Mouse (Mus musculus) embryo, embryonic 11 days (tissue): ENCODE data around the gene AC131692.1.
A peak's percentile ranks its signal among the peaks of the same experiment; 100 is the strongest.

Source experiments
- DNase-seq: peaks from one replicate; pipeline ENCODE4 v3.0.0-alpha.2; 2015

Gene AC131692.1

GRCm38 (mm10) chr19:6068951-6069350, 25.3 kb upstream of the AC131692.1 start:
- DNase-seq, result no peak

DNA sequence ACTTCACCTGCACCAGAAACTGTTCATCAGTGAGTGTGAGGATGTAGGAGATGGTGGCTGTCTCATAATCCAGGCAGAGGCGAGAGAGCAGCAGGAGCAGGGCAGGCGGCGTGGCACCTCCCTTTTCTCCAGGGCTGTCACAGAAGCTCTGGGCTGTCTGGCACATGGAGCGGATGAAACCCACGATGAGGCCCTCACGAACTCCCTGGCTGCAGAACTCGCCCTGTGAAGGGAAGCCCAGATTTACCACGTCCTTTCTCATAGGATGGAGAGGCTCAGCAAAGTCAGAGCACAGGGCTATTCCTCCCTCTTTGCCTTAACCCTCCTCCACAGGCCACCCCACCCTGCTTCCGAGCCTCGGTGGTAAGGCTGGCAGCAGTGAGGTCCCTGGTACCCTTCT, 24.4 kb upstream of the AC131692.1 start:
- no peak for DNase-seq

GRCm38 (mm10) chr19:6070571-6071250, 23.5 kb upstream of the AC131692.1 start:
- DNase-seq, result no peak

- DNase-seq, result no peak
Measured at GRCm38 (mm10) chr19:6071261-6071660, 23.0 kb upstream of the AC131692.1 start.

DNA sequence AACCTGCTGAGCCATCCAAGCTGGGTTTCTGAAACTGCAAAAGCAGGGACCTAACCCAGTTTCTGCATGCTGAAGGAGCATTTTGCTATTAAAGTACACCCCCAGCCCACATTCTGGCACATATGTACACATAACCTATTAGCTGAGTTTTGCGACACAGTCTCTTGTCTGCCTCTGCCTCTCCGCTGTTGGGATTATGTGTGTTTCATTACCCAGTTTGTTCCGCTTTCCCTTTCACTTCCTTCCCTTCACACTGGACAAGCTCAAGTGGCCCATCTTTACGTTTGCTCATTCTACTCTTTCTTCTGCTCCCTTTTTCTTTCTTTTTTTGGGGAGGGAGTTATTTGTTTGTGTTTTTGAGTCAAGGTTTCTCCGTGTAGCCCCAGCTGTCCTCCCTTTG, 20.3 kb upstream of the AC131692.1 start:
- DNase-seq, result no peak

DNA sequence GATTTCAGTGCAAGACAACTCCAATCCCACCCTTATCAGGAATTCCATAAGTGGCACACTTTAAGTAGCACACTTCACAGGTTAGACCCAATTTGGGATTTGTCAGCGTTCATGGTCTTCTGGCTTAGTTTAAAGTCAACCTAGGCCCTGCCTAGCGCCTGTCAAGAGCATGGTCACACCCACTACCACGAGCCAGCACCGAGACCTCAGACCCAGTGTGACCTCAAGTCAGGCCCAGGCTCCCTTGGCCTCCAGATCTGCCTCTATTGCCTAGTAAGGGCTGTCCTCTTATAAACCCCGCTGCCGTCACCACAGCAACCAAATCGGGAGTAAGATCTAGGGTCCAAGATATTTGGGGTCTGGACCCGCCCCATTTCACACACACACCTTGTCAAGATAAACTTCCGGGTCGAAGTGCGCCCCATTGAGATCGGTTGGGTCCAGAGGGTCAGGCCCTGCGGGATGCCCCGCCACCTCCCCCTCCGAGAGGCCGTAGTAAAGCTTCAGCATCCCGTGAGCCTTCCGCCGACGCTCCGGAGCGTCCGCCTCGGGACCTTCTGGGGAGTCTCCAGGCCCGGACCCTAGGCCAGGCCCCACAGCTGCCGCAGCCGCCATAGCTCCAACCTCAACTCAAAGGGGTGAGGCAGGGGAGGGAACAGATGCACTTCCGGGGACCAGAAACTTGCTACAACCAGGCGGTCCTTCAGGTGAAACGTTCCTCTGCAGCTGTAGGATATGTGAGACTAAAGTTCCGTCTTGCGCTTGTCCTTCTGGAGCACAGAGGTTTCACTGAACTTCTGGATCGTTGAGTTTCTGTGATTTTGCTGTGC, 17.4 kb upstream of the AC131692.1 start, which contains the start of gene Vps51:
TSS of gene Vps51 (minus strand) at position 668 of the 830 bp plus-strand sequence.
- DNase-seq, result peak; percentile 92

GRCm38 (mm10) chr19:6079983-6080480, 14.2 kb upstream of the AC131692.1 start, which contains the start of gene Tmem262:
TSS of gene Tmem262 (plus strand) at chr19:6080033.
- no peak for DNase-seq

DNA sequence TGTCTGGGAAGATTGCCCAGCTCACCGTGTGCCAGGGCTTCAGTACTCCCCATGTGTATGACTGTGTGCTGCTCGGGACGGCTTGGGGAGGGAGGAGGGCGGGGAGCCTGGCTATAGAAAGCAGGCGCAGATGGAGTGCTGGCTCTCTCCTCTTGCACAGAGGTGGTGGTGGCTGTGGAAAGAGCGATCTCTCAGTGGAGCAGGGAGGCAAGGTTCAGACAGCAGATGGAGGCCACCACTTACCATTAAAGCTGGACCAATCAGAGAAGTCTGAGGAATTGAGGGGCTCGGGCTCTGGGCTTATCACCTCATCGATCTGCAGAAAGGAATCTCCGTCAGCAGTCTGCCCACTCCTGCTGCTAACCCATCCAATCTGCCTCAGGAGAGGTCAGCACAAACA, 12.1 kb upstream of the AC131692.1 start, which contains the start of gene Gm28374:
TSS of gene Gm28374 (minus strand) at position 101 of the 400 bp plus-strand sequence.
- DNase-seq, result no peak

- peak; percentile 98 for DNase-seq
Measured at GRCm38 (mm10) chr19:6084478-6085248, 9.6 kb upstream of the AC131692.1 start, which contains the start of the genes Zfpl1 and Cdca5. TSS of gene Zfpl1 (minus strand) at chr19:6084956. TSS of gene Cdca5 (plus strand) at chr19:6084983.

GRCm38 (mm10) chr19:6085417-6085879, 8.8 kb upstream of the AC131692.1 start:
- DNase-seq, result peak; percentile 87

- DNase-seq, result no peak
Measured at GRCm38 (mm10) chr19:6088841-6089240, 5.4 kb upstream of the AC131692.1 start.

DNA sequence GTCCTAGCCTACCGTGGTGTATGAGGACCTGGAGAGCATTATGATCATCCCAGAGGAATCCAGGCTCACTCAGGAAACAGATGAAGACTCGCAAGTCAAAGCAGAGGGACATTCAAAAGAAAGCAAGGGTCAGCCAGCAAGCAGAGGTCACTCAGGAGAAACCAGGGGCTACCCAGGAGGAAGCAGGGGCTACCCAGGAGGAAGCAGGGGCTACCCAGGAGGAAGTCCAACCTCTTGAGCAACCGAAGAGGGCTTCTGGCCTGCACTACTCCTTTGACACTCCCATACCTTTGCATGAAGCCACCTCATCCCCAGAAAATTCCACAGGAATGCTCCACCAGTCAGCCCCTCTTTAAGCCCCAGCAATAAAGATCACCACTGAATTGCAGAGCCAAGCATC, 3.6 kb downstream of the AC131692.1 start:
- DNase-seq, result no peak

- DNase-seq, result peak; percentile 31
Measured at GRCm38 (mm10) chr19:6101186-6101585, 7.0 kb downstream of the AC131692.1 start.

DNA sequence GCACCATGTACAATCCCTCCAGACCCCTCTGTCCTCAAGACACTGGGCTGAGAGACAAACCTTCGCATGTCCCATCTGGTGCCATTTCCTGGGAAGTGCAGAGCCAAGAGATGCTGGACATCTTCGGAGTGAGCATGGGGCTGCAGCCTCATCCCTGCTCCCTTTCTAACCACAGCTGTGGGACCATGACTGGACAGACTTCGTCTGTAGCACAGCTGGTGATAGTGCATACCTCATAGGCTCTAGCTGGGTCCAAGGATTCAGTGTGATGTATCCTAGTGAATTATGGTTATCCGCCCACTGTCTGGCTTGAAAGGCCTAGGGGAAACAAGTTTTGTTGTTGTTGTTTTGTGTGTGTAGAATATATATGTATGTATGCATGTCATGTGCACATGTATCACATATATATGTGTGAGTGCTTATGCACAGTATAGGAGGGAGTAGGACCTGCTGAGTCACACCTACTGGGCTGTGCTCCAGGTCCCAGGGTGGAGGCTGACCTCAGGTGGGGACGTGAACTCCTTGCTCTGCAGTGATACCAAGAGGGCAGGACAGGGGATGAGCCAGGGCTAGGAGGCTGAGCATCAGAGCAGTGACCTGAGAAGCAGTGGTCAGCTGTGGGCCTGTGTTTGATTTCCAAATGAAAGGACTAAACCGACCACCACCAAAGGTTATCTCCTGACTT, 8.1 kb downstream of the AC131692.1 start:
- no peak for DNase-seq

DNA sequence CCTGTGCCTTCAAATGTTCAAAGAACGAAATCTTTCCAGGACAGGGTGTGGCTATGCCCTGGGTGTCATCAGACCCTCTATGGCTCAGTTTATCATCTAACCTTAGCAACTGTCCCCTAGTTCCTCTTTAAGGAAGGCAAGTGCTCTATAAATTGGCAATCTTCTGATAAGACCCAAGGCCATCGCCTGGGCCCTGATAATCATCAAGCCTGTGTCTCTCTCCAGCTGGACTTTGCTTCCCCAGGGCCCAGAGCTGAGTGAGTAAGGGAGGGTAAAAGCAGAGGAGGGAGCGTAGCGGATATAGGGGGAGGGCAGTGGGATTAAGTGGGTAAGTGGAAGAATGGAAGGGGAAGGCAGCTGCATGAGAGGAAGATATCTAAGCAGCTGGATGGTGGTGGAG, 10.3 kb downstream of the AC131692.1 start:
- no peak for DNase-seq

DNA sequence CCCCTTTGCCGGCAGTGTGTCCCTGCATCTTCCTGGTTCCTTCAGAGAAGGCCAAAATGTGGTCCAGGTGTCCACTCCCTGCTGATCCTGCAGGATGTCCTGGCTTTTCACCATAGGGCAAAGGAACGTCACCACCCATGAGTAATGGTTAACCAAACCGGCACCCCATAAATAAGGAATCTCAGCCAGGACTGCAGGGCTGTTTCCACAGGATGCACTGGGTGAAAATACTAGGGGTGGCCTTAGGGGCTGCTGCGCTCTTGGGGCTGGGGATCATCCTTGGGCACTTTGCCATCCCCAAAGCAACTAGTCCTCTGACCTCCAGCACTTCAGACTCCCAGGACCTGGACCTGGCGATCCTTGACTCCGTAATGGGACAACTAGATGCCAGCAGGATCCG, 11.4 kb downstream of the AC131692.1 start, which contains the start of gene Naaladl1:
TSS of gene Naaladl1 (plus strand) at position 197 of the 400 bp plus-strand sequence.
- DNase-seq, result no peak

GRCm38 (mm10) chr19:6113116-6113515, 18.9 kb downstream of the AC131692.1 start:
- DNase-seq, result no peak

- no peak for DNase-seq
Measured at GRCm38 (mm10) chr19:6116113-6116850, 22.1 kb downstream of the AC131692.1 start.

- peak; percentile 7 for DNase-seq
Measured at GRCm38 (mm10) chr19:6117346-6117985, 23.2 kb downstream of the AC131692.1 start.

DNA sequence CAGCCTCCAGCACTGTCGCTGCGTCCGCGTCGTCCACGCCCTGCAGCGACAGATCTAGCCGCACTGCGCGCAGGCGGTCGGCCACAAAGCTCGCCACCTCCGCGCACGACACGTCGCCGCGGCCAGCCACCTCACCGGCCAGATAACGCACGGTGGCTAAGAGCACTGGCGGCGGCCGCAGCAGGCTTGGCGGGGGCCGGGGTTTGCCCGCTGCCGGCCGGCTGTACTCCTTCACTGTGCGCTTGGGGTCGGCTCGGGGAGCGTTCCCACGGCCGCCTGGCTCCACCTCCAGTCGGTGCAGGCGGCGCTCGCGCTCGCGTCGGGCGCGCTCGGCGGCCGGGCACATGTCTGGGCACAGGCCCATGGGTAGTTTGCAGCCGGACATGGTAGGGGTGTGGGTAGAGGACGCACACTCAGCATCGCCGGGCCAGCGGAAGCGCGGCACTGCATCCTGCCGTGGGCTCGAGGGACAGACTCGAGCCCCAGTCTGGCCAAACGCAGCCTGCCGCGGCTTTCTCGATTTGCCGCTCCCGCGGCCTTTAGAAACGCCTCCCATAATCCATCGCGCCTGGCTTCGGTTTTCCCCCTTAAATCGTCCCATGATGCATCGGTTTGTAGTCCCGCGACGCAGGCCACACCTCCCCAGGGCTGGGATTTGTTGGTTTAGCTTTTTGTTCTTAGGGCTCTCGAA, 23.9 kb downstream of the AC131692.1 start, which contains the start of gene Sac3d1:
TSS of gene Sac3d1 (minus strand) at position 665 of the 691 bp plus-strand sequence.
- peak; percentile 97 for DNase-seq
